Mouse (Mus musculus) limb, embryonic 13.5 days (tissue): ENCODE data around the gene Nkx2-5. TPM values are rescaled to one million over a fixed set of nuclear protein-coding genes. Genes with fewer than 3 reads are reported as not detected.

Experiments used
- ATAC-seq: fragments of 200-750 bp; cut with Nextera tagmentation; 2 replicates; pipeline ENCODE4 v1.8.0; 2017; ENCODE audit warnings: low read depth, moderate number of reproducible peaks, moderate TSS enrichment; ENCODE audit not compliant: low FRiP score
- H3K27ac ChIP-seq: fragments of 300-500 bp; sonication (generic); 2 replicates; pipeline ENCODE4 v1.5.1; 2015; ENCODE audit warnings: inconsistent platforms, mild to moderate bottlenecking, moderate library complexity
- H3K27me3 ChIP-seq: fragments of 300-500 bp; sonication (generic); 2 replicates; pipeline ENCODE4 v1.6.1; 2015; ENCODE audit warnings: mild to moderate bottlenecking, inconsistent platforms
- H3K36me3 ChIP-seq: fragments of 300-500 bp; sonication (generic); 2 replicates; pipeline ENCODE4 v1.6.1; 2015; ENCODE audit warnings: inconsistent platforms, mild to moderate bottlenecking, moderate library complexity
- H3K4me1 ChIP-seq: fragments of 300-500 bp; sonication (generic); 2 replicates; pipeline ENCODE4 v1.6.1; 2015; ENCODE audit warnings: inconsistent platforms
- H3K4me2 ChIP-seq: fragments of 300-500 bp; sonication (generic); replicated peaks from 2 replicates; pipeline ENCODE4 v1.6.1; 2015; ENCODE audit warnings: inconsistent platforms, mild to moderate bottlenecking, moderate library complexity
- H3K4me3 ChIP-seq: fragments of 300-500 bp; sonication (generic); 2 replicates; pipeline ENCODE4 v1.5.1; 2015; ENCODE audit warnings: moderate library complexity, mild to moderate bottlenecking, inconsistent platforms
- H3K9ac ChIP-seq: fragments of 300-500 bp; sonication (generic); 2 replicates; pipeline ENCODE4 v1.6.1; 2015; ENCODE audit warnings: mild to moderate bottlenecking, inconsistent platforms
- H3K9me3 ChIP-seq: fragments of 300-500 bp; sonication (generic); 2 replicates; pipeline ENCODE4 v1.6.1; 2016; ENCODE audit warnings: inconsistent platforms
- WGBS: fragments of 180-500 bp; shearing (Covaris S2); methylation state at CpG from one replicate; pipeline ENCODE4 v1.1.7; 2015; 5-methylcytosine and 5-hydroxymethylcytosine counted together
- polyA plus RNA-seq: library from polyadenylated mRNA; unstranded; fragments of >200 nt; fragmentation: Nextera tagmentation; extraction: Ambion mirVana; gene quantifications from 2 replicates; pipeline ENCODE4 v1.2.1, GENCODE M21; 2015

The Nkx2-5 gene
- polyA plus RNA-seq, 1 experiment from 2014 or later = not detected

DNA sequence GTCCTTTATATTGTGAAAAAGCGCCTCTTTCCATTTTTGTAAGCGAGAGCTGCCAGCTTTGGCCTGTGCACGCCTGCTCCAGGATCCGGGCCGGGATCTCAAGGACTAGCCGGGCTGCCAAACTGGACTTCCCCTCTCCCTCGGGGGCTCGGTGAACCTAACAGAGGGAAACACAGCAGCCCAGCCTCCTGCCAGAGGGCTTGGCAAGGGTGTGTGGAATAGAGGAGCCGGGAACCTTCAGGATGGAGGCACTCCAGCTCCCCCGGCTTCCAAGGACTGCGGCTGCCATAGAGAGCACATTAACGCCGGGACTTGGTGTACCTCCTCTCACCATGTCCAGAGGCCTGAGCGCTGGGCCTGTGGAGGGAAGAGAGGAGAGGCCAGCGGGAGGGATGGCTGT, 52.7 kb downstream of the Nkx2-5 start:
- 89% methylated on average over 15 of the region's 15 CpGs for WGBS
- no peak overlapping the region for H3K4me2 ChIP-seq
- no peaks in the 10 kb centered on the region for H3K9me3 ChIP-seq
- peaks cover 62% of the 10 kb centered on the region for H3K36me3 ChIP-seq
- H3K9ac ChIP-seq = no peak overlapping the region
- H3K4me3 ChIP-seq = no peak overlapping the region
- H3K4me1 ChIP-seq = no peaks in the 10 kb centered on the region
- H3K27me3 ChIP-seq = no peaks in the 10 kb centered on the region
- no peak overlapping the region for H3K27ac ChIP-seq
- ATAC-seq = no peak

DNA sequence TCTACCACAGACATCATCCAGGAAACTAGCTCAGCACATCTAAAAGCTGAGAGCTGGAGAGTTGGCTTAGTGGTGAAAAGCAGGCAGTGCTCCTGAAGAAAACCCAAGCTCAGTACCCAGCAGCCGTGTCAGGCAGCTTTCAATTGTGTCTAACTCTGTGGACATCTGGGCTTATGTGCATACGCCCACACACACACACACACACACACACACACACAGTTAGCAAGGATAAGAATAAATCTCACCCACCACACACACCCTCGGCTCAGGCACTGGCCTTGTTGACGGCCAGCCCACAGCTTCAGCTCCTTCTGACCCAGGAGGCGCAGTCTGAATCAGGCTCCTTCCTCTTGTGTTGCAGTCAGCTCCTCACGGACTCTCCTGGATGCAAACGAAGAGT, 53.2 kb downstream of the Nkx2-5 start:
- H3K27ac ChIP-seq = no peak overlapping the region
- ATAC-seq = no peak
- no peak overlapping the region for H3K9ac ChIP-seq
- no peaks in the 10 kb centered on the region for H3K4me1 ChIP-seq
- no peaks in the 10 kb centered on the region for H3K27me3 ChIP-seq
- H3K9me3 ChIP-seq = no peaks in the 10 kb centered on the region
- WGBS = 87% methylated on average over 7 of the region's 7 CpGs
- H3K4me2 ChIP-seq = no peak overlapping the region
- no peak overlapping the region for H3K4me3 ChIP-seq
- H3K36me3 ChIP-seq = peaks cover 67% of the 10 kb centered on the region

DNA sequence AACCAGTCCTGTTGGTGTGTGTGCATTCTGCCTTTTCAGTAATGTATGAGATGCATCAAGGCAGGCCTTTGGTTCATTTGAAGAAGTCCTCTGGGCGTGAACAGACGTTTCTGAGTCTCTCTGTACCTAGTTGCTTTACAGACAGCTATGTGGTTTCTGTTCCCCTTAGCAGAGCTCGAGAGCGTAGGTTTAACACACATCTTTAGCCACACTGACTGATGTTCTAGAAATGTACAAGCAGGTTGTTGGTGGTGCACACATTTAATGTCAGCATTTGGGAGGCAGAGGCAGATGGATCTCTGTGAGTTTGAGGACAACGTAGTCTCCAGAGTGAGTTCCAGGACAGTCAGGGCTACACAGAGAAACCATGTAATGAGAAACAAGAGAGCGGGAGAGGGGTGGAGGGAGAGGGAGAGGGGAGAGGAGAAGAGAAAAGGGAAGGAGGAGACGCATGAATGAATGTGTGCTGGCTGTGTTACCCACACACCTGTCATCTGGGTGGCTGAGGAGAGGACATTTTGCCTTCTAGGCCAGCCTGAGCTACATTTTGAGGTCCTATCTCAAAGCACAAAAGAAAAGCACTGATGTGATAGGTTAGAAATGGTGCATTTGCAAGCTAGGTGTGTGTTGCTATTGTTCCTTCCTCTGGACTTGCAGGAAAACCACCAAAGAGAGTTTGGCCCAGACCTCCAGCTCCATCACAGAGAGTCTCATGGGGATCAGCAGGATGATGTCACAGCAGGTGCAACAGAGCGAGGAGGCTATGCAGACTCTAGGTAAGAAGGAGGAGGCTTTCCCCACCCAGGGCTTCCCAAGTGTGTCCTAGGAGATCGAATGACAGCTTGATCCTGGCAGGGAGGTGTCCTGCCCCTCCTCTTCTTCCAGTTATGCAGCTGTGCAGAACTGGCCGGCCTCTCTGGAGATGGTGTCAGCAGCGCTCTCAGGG, 54.3 kb downstream of the Nkx2-5 start:
- Histone ChIP-seq H3K36me3 (peaks cover 75% of the 10 kb centered on the region), H3K4me1 (no peaks in the 10 kb centered on the region), H3K27me3 (no peaks in the 10 kb centered on the region), H3K4me3 (no peak overlapping the region), H3K9me3 (no peaks in the 10 kb centered on the region), H3K9ac (no peak overlapping the region), H3K4me2 (no peak overlapping the region), H3K27ac (no peak overlapping the region)
- 88% methylated on average over 11 of the region's 11 CpGs for WGBS
- no peak for ATAC-seq

DNA sequence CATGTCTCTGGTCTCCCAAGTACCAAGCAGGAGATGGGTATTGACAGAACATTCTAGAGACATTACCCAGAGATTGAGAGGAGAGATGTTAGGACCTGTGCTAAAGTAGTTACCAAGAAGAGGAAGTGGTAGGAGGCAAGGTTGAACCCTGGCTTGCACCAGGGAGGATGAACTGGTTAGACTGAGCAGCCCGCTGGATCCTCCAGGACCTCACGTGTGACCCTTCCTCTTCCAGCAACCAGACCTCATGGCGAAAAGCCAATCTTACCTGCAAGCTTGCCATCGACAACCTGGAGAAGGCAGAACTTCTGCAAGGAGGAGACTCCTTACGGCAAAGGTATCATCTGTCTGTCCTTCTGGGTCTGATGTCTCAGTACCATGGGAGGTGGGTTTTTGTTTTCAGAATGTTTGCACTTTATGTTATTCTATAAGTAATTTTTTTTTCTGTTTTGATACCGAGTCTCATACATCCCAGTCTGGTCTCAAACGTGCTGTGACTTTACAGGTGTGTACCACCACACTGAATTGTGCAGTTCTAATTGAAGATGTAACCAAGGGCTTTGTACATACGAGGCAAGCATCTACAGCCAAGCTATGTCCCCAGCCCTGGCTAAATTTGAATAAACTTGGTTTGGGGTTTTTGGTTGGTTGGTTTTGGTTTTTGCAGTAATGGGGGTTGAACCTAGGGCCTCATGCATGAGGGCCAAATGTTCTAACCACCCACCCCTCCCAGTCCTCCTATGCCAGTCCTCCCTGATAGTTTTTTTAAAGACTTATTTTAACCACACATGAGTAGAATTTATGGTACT, 55.1 kb downstream of the Nkx2-5 start:
- H3K27ac ChIP-seq = no peak overlapping the region
- WGBS = 89% methylated on average over 8 of the region's 8 CpGs

DNA sequence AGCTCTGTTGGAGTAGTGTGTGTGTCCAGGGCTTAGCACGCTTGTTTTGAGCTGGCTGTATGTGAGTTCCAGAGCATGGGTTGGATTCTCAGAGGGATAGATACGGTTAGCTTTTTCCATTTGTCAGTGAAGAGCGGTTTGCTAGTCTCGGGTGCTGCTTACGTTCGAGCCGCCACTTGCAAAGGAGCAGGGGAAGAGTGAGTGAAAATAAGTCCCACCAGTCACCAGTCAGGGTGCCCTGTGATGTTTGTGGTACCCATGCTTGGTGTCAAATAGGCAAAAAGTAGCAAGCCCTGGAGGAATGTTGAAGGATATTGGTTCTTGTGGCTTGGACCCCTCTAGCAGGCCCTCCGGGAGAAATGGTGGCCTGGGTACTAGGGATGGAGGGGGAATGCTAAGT, 55.8 kb downstream of the Nkx2-5 start:
- H3K9ac ChIP-seq = no peak overlapping the region
- ATAC-seq = no peak
- H3K9me3 ChIP-seq = no peaks in the 10 kb centered on the region
- H3K27ac ChIP-seq = no peak overlapping the region
- H3K4me1 ChIP-seq = no peaks in the 10 kb centered on the region
- 94% methylated on average over 8 of the region's 8 CpGs for WGBS
- no peak overlapping the region for H3K4me2 ChIP-seq
- H3K4me3 ChIP-seq = no peak overlapping the region
- no peaks in the 10 kb centered on the region for H3K27me3 ChIP-seq
- H3K36me3 ChIP-seq = peaks cover 91% of the 10 kb centered on the region

More for the DNA sequence above, 55.1 kb downstream of the Nkx2-5 start:
- ATAC-seq = no peak
- no peaks in the 10 kb centered on the region for H3K27me3 ChIP-seq
- H3K4me2 ChIP-seq = no peak overlapping the region
- H3K36me3 ChIP-seq = peaks cover 84% of the 10 kb centered on the region
- H3K9ac ChIP-seq = no peak overlapping the region
- H3K9me3 ChIP-seq = no peaks in the 10 kb centered on the region
- no peak overlapping the region for H3K4me3 ChIP-seq
- H3K4me1 ChIP-seq = no peaks in the 10 kb centered on the region

Other genes starting within 250 kb of the Nkx2-5 start
- gene Atp6v0e, start 181.8 kb downstream of the Nkx2-5 start, polyA plus RNA-seq = 161 and 174 TPM in 2 replicates
- gene Crebrf, start 129.4 kb downstream of the Nkx2-5 start, polyA plus RNA-seq = 5.6 and 8.3 TPM in 2 replicates
- 56.2 and 61.8 TPM in 2 replicates for gene Bnip1, start 63.9 kb downstream of the Nkx2-5 start, polyA plus RNA-seq
- gene Kifc5b, start 72.1 kb upstream of the Nkx2-5 start, polyA plus RNA-seq = 9.0 and 9.6 TPM in 2 replicates
- 15.0 and 15.6 TPM in 2 replicates for gene Phf1, start 88.0 kb upstream of the Nkx2-5 start, polyA plus RNA-seq
- 170 and 176 TPM in 2 replicates for gene Cuta, start 94.6 kb upstream of the Nkx2-5 start, polyA plus RNA-seq
- gene Syngap1, start 96.2 kb upstream of the Nkx2-5 start, polyA plus RNA-seq = 3.6 and 4.4 TPM in 2 replicates
- gene Zbtb9, start 128.2 kb upstream of the Nkx2-5 start, polyA plus RNA-seq = 15.5 and 16.7 TPM in 2 replicates
- 4.6 and 4.7 TPM in 2 replicates for gene Bak1, start 184.0 kb upstream of the Nkx2-5 start, polyA plus RNA-seq
- 3.1 and 3.3 TPM in 2 replicates for gene Itpr3, start 212.3 kb upstream of the Nkx2-5 start, polyA plus RNA-seq